Mouse (Mus musculus): ENCODE results near the gene Tkt.
A peak's percentile ranks its signal among the peaks of the same experiment; 100 is the strongest.
"Not testable (repeated sequence)": the region's sequence is repeated elsewhere in the genome, so short reads cannot be mapped to it uniquely, and the experiment has no call there.

The Tkt gene

GRCm38 (mm10) chr14:30548131-30548720, at the start of gene Tkt:
TSS of gene Tkt (plus strand) at chr14:30548359.
- DNase-seq (ENCODE audit: low spot score in 2 of 2) = peak; percentile 35 to 72

GRCm38 (mm10) chr14:30504990-30505389, 43.2 kb upstream of the Tkt start:
- no peak for DNase-seq (ENCODE audit: low spot score in 2 of 2)

DNA sequence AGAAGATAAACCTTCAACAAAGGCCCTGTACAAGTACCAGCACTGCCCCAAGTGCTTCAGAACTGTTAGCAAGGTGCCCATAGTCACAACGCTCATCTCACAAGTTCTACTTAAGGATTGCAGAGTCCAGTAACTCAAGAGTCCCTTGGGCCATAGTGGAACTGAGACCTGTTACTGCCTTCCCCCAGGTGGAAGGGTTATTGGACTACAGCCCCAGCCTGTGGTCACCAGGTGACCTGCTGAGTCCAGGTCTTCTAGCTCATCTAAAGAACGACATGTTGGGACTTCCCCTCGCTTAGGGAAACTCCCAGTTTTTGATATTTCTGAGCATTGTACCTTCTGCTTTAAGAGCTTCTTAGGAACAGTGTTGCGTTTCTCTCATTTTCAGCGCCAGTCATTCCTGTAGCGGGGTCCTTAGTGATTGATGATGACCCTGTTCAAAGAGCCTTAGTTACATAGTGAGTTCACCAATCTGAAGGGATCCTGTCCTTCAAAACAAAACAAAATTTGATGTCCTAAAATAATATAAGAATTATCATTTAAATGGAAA, 37.9 kb upstream of the Tkt start:
- DNase-seq (ENCODE audit: low spot score in 2 of 2) = no peak

DNA sequence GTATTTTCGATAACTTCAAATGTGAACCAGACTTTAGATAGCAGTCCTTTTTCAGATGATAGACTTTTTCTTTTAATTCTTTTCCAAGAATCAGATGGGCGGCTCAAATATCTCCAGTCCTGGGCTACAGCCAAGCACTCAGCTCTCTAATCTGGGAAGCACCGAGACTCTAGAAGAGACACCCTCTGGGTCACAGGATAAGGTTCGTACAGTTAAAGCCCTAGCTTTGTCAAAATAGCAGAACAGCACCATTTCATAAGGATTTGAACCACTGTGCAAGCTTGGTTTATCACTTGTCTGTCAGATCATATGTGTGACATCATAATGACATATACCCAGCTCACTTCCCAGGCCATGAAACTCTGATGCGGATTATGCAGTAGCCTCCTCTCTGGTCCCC, 35.3 kb upstream of the Tkt start:
- no peak for DNase-seq (ENCODE audit: low spot score in 2 of 2)

- no peak for DNase-seq (ENCODE audit: low spot score in 2 of 2)
Measured at GRCm38 (mm10) chr14:30515931-30516723, 32.0 kb upstream of the Tkt start.

GRCm38 (mm10) chr14:30519323-30519722, 28.8 kb upstream of the Tkt start:
- no peak for DNase-seq (ENCODE audit: low spot score in 2 of 2)

- no peak for DNase-seq (ENCODE audit: low spot score in 2 of 2)
Measured at GRCm38 (mm10) chr14:30523356-30523755, 24.8 kb upstream of the Tkt start.

- no peak for DNase-seq (ENCODE audit: low spot score in 2 of 2)
Measured at GRCm38 (mm10) chr14:30528392-30528791, 19.8 kb upstream of the Tkt start.

- DNase-seq (ENCODE audit: low spot score in 2 of 2) = no peak
Measured at GRCm38 (mm10) chr14:30528961-30529360, 19.2 kb upstream of the Tkt start.

- no peak for DNase-seq (ENCODE audit: low spot score in 2 of 2)
Measured at GRCm38 (mm10) chr14:30529454-30529853, 18.7 kb upstream of the Tkt start.

GRCm38 (mm10) chr14:30530726-30531269, 17.4 kb upstream of the Tkt start:
- no peak for DNase-seq (ENCODE audit: low spot score in 2 of 2)

DNA sequence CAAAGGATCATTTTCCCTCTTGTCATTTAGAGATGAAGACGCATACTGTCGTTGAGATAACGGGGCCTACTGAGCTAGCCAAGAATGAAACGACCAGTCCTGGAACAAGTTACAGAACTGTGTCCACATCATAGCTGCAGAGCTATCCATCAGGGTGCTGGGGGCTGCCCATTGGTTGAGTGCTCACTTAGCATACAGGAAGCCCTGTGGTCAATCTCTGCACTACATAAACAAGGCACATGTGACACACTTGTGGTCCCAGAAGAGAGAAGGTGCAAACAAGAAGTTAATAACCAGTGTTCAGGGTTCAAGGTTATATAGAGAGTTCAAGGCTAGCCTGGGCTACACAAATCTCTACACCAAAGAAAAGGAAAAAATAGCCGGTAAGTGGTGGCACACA, 16.7 kb upstream of the Tkt start:
- no peak for DNase-seq (ENCODE audit: low spot score in 2 of 2)

DNA sequence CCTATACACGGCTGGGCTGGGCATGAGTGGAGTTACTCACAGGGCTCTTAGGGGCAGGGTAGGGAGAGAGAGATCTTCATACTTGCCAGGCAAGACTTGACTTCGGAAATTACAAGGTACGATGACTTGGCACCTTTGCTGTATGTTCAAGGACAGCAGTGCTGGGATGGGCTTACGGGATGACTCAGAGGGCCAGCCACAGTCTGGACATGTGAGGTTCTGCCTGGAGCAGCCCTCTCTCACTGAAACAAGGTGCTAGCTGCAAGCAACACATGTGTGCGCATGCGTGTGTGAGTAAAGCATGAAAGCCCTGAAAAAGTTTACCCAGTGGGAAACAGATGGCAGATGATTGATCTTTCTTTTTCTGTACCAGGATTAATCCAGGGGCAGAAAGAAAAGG, 16.3 kb upstream of the Tkt start:
- no peak for DNase-seq (ENCODE audit: low spot score in 2 of 2)

- no peak for DNase-seq (ENCODE audit: low spot score in 2 of 2)
Measured at GRCm38 (mm10) chr14:30533780-30534450, 14.2 kb upstream of the Tkt start.

GRCm38 (mm10) chr14:30541541-30541940, 6.6 kb upstream of the Tkt start:
- DNase-seq (ENCODE audit: low spot score in 2 of 2) = no peak

GRCm38 (mm10) chr14:30543331-30543730, 4.8 kb upstream of the Tkt start:
- not testable (repeated sequence) for DNase-seq (ENCODE audit: low spot score in 2 of 2)

DNA sequence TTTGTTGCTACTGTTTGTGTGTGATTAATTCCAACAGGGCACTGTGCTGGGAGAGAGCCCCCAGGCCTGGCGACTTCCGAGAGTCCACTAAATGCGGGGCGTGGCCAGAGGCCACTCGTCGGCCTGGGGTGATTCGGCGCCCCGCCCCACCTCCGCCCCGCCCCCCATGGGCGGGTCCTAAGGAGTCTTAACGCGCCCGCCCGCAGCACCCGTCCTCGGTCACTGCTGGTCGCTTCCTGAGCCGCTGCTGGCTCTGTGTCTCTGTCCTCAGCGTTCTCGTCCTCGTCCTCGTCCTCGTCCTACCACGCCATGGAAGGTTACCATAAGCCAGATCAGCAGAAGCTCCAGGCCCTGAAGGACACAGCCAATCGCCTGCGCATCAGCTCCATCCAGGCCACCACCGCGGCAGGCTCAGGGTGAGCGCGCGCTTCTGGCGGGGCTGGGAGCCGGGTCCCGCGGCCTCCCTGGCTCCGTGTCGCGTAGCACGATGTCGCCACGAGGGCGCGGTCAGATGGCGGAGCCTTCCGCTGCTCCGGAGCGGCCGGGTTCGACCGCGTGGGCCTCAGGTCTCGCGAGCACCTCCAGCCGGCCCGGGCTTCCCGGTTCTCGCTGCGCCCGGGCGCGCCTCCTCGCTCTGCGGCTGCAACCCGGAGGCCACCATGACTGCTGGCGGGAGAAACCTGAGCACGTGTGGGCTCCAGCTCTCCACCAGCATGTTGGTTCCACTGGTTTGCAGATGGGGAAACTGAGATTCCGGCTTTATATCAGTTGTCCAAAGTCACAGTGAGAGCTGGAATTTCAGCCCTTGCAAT, 1.0 kb downstream of the Tkt start:
- peak; percentile 98 to 99 for DNase-seq (ENCODE audit: low spot score in 2 of 2)

DNA sequence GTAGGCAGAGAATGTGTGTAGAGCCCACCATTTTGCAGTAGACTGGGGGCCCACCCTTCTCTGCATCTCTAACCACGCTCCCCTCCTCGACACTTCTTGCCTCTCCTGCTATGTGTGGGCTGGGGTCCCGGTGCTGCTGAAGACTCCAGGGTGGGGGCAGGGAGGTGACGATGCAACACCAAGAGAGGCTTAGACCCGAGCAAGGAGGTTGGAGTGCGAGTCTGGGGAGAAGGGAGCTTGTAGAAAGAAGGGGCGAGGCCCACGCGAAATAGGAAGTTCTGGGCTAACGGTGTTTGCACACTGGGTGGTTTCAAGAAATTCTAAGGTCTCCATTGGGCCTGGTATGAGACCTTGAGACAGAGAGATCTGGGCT, 1.6 kb downstream of the Tkt start:
- DNase-seq (ENCODE audit: low spot score in 2 of 2) = peak; percentile 50 to 77

GRCm38 (mm10) chr14:30550232-30551070, 2.3 kb downstream of the Tkt start:
- no peak for DNase-seq (ENCODE audit: low spot score in 2 of 2)

- peak in 1 of 2 experiments; percentile 70 for DNase-seq (ENCODE audit: low spot score in 2 of 2)
Measured at GRCm38 (mm10) chr14:30551509-30551908, 3.4 kb downstream of the Tkt start.

DNA sequence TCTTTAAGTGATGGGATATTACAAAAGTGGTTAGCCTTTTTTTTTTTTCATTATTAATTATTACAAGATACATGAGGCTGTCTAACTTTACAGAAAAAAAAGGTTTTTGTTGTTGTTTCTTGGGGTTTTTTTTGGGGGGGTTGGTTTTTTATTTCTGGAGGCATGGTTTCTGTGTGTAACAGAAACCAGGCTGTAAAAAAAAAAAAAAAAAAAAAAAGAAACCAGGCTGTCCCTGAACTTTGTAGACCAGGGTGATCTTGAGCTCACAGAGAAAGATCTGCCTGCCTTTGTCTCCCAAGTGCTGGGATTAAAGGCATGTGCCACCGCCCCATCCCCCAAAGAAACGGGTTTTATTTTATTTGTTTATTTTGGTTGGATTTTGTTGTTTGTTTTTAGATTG, 3.8 kb downstream of the Tkt start:
- DNase-seq (ENCODE audit: low spot score in 2 of 2) = no peak
